Mouse (Mus musculus) testis, adult 2 months (tissue): ENCODE measurements around the gene Rps11. TPM values are rescaled to one million over a fixed set of nuclear protein-coding genes. Genes with fewer than 3 reads are reported as not detected.

Source experiments
- H3K27ac ChIP-seq: fragments of 200-500 bp; 2 replicates; pipeline ENCODE4 v1.5.1; 2012; ENCODE audit warnings: low read depth, low read length; ENCODE audit not compliant: control insufficient read depth, insufficient read depth
- H3K27me3 ChIP-seq: fragments of 200-500 bp; 2 replicates; pipeline ENCODE4 v1.6.1; 2012; ENCODE audit warnings: mild to moderate bottlenecking, low read length, moderate library complexity; ENCODE audit not compliant: control insufficient read depth, insufficient read depth
- H3K36me3 ChIP-seq: fragments of 200-500 bp; 2 replicates; pipeline ENCODE4 v1.6.1; 2012; ENCODE audit warnings: mild to moderate bottlenecking, low read length; ENCODE audit not compliant: control insufficient read depth, insufficient read depth
- H3K4me1 ChIP-seq: fragments of 200-500 bp; 2 replicates; pipeline ENCODE4 v1.6.1; 2012; ENCODE audit warnings: low read length; ENCODE audit not compliant: control insufficient read depth, insufficient read depth
- H3K4me3 ChIP-seq: fragments of 200-500 bp; 2 replicates; pipeline ENCODE4 v1.5.1; 2012; ENCODE audit warnings: low read depth, mild to moderate bottlenecking, low read length, moderate library complexity, mixed read lengths; ENCODE audit not compliant: control insufficient read depth
- CTCF ChIP-seq: fragments of 200-500 bp; IDR thresholded peaks from 2 replicates; pipeline ENCODE4 v1.5.1; 2012; ENCODE audit warnings: low read depth, mild to moderate bottlenecking, inconsistent platforms, low read length, moderate library complexity; ENCODE audit not compliant: control insufficient read depth, insufficient read depth, insufficient replicate concordance
- POLR2A ChIP-seq: fragments of 200-500 bp; IDR thresholded peaks from 2 replicates; pipeline ENCODE4 v1.6.1; 2012; ENCODE audit warnings: low read depth, mild to moderate bottlenecking, inconsistent platforms, low read length, moderate library complexity; ENCODE audit not compliant: control insufficient read depth
- polyA plus RNA-seq: library from polyadenylated mRNA; depleted of rRNA; stranded (reverse); fragments of >200 nt; gene quantifications from 2 replicates; pipeline ENCODE4 v1.2.3, GENCODE M21; 2012

Rps11 gene
- polyA plus RNA-seq, 1 experiment, result 169 TPM

DNA sequence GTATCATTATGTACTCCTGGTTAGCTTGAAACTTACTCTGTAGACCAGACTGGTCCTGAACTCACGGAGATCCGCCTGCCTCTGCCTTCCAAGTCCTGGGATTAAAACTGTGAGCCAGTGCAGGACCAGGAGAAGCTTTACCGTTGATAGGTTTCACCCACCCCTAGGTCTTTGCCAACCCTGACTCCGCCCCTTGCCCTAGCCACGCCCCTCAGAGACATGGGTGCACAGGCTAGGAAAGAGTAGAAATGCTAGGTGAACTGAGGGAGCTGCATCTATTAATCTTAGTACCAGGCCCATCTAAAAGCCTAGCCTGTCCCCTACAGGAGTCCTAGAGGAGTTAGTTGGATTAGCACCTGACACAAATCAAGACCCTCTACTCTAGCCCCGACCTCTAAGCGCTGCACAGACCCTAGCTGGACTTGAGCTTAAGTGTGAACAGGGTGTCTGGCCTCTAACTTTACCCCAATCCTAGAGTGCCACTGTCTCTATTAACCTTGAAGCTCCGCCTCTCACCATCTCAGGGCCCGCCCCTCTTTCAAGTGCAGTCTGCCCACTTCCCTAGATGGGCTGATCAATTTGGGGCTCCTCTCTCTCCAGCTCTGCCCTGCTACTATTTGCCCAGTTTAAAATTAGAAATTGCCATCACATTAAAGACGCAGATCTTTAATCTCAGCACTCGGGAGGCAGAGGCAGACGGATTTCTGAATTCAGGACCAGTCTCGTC is 33.8 kb downstream of the Rps11 start:
- Histone ChIP-seq H3K27ac (no peak overlapping the region), H3K4me1 (peaks cover 25% of the 10 kb centered on the region), H3K36me3 (no peaks in the 10 kb centered on the region), H3K27me3 (no peaks in the 10 kb centered on the region; the same call in 1 of the 2 replicates), H3K4me3 (no peak overlapping the region)
- no peak for TF ChIP-seq POLR2A
- no peak for TF ChIP-seq CTCF

DNA sequence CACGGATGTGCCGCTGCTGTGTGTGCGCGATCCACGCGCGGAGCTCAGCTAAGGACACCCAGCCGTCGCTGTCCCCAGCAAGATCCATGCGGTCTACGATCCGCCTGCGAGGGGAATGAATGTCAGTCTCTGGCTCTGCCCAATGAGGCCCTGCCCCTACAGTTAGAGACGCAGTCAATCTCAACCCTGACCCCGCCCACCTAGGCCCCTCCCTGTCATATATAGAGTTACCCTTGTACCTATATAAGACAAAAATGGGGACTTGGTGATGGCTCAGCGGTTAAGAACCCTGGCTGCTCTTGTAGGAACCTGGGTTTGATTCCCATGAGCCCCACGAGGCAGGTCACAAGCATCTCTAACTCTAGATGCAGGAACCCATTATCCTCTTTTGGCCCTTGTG is 35.6 kb downstream of the Rps11 start:
- Histone ChIP-seq H3K4me1 (peaks cover 26% of the 10 kb centered on the region), H3K27ac (no peak overlapping the region), H3K4me3 (no peak overlapping the region), H3K36me3 (no peaks in the 10 kb centered on the region), H3K27me3 (no peaks in the 10 kb centered on the region; the same call in 1 of the 2 replicates)
- no peak for TF ChIP-seq CTCF
- no peak for TF ChIP-seq POLR2A

- no peaks in the 10 kb centered on the region for H3K36me3 ChIP-seq
- H3K4me3 ChIP-seq, result no peak overlapping the region
- H3K4me1 ChIP-seq, result peaks cover 23% of the 10 kb centered on the region
- H3K27ac ChIP-seq, result no peak overlapping the region
- no peaks in the 10 kb centered on the region; the same call in 1 of the 2 replicates for H3K27me3 ChIP-seq
- no peak for TF ChIP-seq POLR2A
- TF ChIP-seq CTCF, result peak; percentile 86; the same call in 1 of the 2 replicates
Observed at GRCm38 (mm10) chr7:45086084-45086483, 38.2 kb downstream of the Rps11 start.

DNA sequence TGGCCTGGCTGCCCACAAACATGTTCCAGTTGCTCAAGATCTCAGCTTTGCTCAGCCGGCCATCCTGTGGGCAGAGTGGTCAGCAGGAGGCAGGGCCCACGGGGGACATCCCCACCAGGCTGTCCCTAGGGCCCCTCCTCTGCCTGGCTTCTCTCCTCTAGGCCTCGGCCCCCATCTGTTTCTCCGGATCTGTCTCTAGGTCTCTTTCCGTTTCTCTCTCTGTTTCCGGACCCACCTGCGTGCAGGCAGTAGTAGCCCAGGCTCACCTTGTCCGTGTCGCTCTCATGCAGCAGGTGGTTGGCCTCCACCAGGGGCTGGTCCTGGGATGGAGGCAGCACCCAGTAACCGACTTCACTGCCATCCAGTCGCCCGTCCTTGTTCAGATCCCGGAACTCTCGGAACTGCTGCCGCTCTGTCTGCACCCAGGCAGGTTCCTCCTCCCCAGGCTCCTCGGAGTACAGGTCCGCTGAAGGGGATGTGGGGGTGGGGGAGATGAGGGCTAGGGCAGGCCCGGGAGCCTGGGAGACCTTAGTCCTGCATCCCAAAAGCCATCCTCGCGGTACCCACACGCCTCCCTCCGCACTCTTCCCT is 40.8 kb downstream of the Rps11 start:
- Histone ChIP-seq H3K4me3 (no peak overlapping the region), H3K36me3 (no peaks in the 10 kb centered on the region; the same call in 1 of the 2 replicates), H3K27me3 (no peaks in the 10 kb centered on the region), H3K4me1 (peaks cover 13% of the 10 kb centered on the region), H3K27ac (no peak overlapping the region)
- TF ChIP-seq CTCF (no peak), POLR2A (no peak)

DNA sequence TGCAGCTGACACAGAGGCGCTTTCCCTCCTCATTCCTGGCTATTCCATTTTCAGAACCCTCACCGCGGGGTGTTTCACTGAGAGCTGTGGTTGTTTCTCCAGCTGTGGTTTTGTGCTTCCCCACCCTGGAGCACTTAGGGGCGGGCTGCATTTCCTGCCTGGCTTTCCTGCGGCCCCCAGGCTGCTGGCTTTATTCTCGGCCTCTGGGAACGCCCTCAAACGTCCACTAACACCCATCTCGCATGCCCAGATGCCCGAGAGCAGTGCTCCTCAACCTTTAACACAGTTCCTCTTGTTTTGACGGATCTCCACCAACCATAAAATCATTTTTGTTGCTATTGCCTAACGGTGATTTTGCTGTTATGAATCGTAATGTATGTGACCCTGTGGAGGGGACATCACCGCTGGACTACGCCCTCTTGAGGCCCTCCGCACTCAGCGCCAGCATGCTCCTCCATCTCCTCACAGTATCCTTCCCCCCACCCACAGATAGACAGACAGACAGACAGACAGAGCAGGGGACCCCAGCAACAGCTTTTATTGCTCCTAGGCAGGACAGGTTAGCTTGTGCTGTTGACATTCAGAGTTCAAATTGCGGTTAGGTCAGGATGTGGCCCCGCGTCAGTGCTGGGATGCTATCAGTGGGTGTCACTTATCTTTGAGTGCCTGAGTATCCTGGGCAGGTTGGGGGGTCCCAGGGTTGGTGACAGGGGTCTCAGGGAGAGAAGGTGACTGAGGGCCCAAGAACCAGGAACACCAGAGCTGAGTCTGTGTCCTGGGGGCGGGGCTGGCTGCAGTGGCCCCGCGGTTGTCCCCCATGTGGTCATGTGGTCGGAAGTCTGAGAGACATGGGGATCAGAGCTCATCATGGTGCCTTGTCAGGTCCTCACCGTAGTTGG is 41.6 kb downstream of the Rps11 start:
- H3K27ac ChIP-seq, result no peak overlapping the region; the same call in 1 of the 2 replicates
- H3K36me3 ChIP-seq, result no peaks in the 10 kb centered on the region; the same call in 1 of the 2 replicates
- H3K4me1 ChIP-seq, result peaks cover 11% of the 10 kb centered on the region
- H3K4me3 ChIP-seq, result no peak overlapping the region
- no peaks in the 10 kb centered on the region for H3K27me3 ChIP-seq
- TF ChIP-seq CTCF, result no peak
- no peak for TF ChIP-seq POLR2A

DNA sequence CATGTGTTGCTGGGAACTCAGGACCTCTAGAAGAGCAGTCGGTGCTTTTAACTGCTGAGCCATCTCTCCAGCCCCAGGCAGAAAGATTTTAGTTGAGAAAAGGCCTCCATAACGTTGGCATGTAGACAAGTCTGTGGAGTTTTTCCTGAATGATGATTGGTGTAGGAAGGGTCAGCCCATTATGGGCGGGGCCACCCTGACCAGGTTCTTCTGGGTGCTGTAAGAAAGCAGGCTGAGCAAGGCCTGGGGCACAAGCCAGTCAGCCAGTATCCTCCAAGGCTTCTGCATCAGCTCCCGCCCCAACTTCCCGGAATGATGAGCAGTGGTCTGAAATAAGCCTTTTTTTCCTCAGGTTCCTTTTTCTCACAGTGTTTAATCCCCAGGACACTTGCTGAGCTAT is 43.2 kb downstream of the Rps11 start:
- no peaks in the 10 kb centered on the region; the same call in 1 of the 2 replicates for H3K36me3 ChIP-seq
- TF ChIP-seq CTCF (no peak), POLR2A (no peak)
- H3K4me3 ChIP-seq, result no peak overlapping the region
- no peaks in the 10 kb centered on the region for H3K27me3 ChIP-seq
- H3K4me1 ChIP-seq, result peaks cover 17% of the 10 kb centered on the region
- no peak overlapping the region for H3K27ac ChIP-seq

- Histone ChIP-seq H3K4me3 (no peak overlapping the region), H3K4me1 (peaks cover 27% of the 10 kb centered on the region), H3K27me3 (no peaks in the 10 kb centered on the region), H3K27ac (no peak overlapping the region), H3K36me3 (no peaks in the 10 kb centered on the region; the same call in 1 of the 2 replicates)
- TF ChIP-seq POLR2A (no peak), CTCF (peak; percentile 88; the same call in 1 of the 2 replicates)
Observed at GRCm38 (mm10) chr7:45079856-45080255, 44.4 kb downstream of the Rps11 start.
